Mouse (Mus musculus): ENCODE measurements around the gene Cd28.
"Not testable (repeated sequence)": the region's sequence is repeated elsewhere in the genome, so short reads cannot be mapped to it uniquely, and the experiment has no call there.

The Cd28 gene

DNA sequence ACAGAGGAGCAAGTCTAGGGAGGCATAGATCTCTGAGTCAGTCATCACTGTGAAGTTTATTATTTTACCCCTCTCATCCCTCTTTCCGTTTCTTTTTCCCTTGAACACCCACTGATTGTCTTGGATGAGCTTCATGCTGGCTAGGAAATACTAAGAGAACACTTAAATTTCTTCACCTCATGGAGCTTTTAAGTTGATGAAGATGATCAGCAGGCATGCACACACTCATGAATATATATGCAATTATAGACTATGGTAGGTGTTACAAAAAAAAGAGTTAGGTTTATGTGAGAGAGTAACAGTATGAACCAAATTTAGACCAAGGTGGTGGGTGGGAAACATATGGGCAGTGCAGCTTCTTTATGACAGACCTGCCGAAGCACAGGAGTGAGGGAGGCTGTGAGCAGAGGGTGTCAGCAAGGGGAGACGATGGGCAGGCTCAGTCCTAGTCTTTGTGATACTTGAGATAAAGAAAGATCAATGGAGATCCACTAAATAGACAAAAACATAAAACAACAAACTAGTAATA is 79.1 kb downstream of the Cd28 start:
- DNase-seq (ENCODE audit: low read depth in 1 of 2, low spot score in 2 of 2), result no peak

DNA sequence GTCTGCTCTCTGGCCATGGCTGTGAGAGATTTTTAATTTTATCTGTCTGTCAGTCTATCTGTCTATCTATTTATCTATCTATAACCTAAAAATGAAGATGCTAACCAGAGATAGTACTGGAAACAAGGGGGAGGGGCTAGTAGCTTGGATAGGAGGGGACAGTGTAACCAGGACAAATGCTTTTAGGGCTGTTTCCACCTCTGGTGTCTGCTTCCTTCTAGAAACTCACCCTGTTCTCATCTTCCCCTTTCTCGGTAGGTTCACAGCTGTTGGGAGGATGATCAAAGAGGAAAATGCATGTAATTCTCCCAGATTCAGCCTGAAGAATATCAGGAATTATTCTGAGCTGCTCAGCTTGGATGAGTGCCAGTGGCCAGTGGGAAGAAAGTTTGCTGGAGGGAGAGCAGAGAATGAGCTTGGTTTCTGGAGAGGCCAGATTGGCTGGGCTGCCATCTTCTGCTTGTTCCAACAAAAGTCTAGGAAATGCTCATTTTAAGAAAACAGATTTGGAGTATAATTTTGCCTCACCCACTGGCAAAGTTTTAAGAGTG is 83.3 kb downstream of the Cd28 start:
- DNase-seq (ENCODE audit: low read depth in 1 of 2, low spot score in 2 of 2), result no peak

GRCm38 (mm10) chr1:60801210-60801671 is 84.6 kb downstream of the Cd28 start:
- no peak for DNase-seq (ENCODE audit: low read depth in 1 of 2, low spot score in 2 of 2)

DNA sequence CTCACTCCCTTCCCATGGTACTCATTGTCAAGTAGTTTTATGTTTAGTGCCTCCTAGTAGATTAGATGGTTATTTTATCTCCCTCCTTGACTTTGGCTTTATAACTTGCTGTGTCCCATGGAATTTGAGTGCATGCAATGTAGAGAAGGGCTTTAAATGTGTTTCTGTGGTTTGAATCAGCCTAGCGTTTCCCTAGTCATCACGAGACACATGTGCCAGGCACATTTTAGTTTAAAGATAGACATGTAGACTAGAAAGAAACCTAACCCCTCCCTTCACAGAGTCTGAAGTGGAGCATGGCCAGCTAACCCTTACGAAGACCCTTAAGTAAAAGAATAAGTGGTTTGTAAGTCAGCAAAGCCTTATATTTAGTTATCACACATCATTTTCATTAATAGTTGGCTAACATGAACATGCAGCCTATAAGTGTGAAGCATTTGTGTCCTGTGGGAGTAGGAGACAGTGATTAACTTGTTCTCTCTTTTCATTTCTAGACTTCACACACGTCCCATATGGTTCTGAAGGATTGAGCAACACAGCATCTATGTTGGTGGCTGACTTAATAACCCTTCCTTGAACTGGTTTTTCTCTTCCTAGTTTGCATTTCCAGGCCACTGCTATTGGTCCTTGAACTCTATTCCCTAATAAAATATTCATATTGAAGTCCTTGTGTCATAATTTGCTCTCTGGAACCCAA is 86.7 kb downstream of the Cd28 start:
- DNase-seq (ENCODE audit: low read depth in 1 of 2, low spot score in 2 of 2), result no peak

DNA sequence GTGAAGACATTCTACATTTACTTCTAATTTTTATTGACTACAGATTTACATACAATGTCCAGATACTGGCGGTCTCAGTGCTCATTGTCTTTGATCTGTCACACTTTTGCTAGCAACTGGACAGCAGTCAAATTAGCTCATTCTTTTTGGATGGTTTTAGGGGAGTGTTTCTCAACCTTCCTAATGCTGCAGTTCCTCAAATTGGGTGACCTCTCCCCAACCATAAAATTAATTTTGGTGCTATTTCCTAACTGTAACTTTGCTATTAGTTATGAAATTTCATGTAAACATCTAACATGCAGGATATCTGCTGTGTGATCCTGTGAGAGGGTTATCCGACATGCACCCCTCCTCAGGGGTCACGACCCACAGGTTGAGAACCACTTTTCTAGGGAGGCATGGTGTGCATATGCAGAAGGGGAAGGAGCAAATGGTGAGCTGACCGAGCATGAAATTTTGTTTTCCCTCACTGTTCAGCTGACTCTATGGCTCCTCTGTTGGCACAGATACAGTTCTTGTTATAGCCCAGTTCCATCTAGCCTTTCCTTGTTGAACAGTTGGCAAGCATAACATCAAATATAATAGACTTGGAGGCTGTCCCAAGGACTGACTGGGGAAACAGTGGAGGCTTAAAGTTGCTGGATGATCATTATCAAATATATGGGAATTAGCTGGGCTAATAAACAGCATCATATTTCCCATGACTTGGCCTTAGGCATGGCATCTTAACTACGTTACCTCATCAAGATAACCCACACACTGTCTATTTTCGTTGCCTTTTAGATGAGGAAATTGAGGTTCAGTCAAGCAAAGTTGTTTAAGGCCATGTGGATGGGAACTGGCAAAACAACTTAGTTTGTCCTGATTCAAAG is 87.5 kb downstream of the Cd28 start:
- no peak for DNase-seq (ENCODE audit: low read depth in 1 of 2, low spot score in 2 of 2)

- DNase-seq (ENCODE audit: low read depth in 1 of 2, low spot score in 2 of 2), result no peak
These were observed 88.6 kb downstream of the Cd28 start for GRCm38 (mm10) chr1:60805178-60805577.

DNA sequence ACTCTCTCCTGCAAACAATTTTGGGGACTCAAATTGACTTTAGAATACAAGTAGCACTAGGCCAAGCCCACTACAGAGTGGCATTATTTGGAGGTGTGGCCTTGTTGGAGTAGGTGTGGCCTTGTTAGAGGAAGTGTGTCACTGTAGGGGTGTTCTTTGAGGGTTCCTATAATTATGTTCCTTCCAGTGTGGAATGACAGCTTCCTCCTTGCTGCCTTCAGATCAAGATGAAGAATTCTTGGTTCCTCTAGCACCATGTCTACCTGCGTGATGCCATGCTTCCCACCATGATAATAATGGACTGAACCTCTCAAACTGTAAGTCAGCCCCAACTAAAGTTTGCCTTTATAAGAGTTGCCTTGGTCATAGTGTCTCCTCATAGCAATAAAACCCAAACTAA is 91.1 kb downstream of the Cd28 start:
- DNase-seq (ENCODE audit: low read depth in 1 of 2, low spot score in 2 of 2), result no peak

DNA sequence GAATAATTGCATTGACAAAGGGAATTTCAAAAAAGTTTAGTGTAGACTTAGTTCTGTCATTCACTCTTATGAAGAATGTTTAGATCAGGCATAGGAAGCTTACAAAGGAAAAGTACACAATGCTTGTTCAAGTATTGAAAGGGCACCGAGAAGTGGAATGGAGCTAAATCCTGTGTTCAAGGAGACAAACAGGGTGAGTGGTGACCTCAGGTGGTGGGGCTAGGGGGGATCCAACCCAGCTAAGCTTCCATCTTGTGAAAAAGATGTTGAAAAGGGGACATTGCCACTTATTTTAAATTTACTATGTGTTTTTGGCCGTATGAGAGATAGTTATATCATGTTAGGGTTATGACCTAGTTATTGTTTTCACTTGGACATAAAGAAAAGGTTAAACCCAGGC is 91.9 kb downstream of the Cd28 start:
- DNase-seq (ENCODE audit: low read depth in 1 of 2, low spot score in 2 of 2), result no peak

- DNase-seq (ENCODE audit: low read depth in 1 of 2, low spot score in 2 of 2), result no peak
These were observed 92.6 kb downstream of the Cd28 start for GRCm38 (mm10) chr1:60809166-60809565.

GRCm38 (mm10) chr1:60810821-60811220 is 94.2 kb downstream of the Cd28 start:
- no peak for DNase-seq (ENCODE audit: low read depth in 1 of 2, low spot score in 2 of 2)

DNA sequence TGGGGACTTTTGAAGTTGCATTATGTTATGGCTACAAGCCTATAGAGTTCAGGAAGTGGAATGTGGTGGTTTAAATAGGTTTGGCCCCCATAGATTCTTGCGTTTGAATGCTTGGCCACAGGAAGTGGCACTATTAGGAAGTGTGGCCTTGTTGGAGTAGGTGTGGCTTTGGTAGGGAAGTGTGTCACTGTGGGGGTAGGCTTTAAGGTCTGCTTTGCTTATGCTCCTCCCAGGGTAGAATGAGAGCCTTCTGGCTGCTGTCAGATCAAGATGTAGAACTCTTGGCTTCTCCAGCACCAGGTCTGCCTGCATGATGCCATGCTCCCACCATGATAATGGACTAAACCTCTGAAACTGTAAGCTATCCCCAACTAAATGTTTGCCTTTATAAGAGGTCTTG is 95.4 kb downstream of the Cd28 start:
- DNase-seq (ENCODE audit: low read depth in 1 of 2, low spot score in 2 of 2), result no peak

- DNase-seq (ENCODE audit: low read depth in 1 of 2, low spot score in 2 of 2), result no peak
These were observed 96.8 kb downstream of the Cd28 start for GRCm38 (mm10) chr1:60813411-60813810.

GRCm38 (mm10) chr1:60815912-60816311 is 99.3 kb downstream of the Cd28 start:
- DNase-seq (ENCODE audit: low read depth in 1 of 2, low spot score in 2 of 2), result no peak

GRCm38 (mm10) chr1:60818491-60818890 is 101.9 kb downstream of the Cd28 start:
- not testable (repeated sequence) for DNase-seq (ENCODE audit: low read depth in 1 of 2, low spot score in 2 of 2)

DNA sequence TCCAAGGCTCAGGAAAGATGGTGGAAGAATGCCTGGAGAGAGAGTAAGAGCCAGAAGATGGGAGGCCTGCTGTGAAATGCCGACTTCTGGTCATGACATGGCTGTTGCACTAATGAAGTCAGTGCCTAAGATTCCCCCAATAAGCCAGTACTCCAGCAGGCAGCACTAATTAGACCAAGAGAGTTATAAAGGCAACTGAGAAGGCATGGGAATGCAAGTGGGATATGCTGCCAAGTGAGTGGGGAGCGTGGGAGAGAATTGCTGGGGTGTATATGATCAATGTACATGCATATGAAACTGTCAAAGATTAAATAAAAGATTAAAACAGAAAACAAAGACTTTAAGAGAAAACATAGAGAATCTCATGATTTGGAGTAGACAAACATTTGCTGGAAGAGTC is 103.4 kb downstream of the Cd28 start:
- DNase-seq (ENCODE audit: low read depth in 1 of 2, low spot score in 2 of 2), result no peak

DNA sequence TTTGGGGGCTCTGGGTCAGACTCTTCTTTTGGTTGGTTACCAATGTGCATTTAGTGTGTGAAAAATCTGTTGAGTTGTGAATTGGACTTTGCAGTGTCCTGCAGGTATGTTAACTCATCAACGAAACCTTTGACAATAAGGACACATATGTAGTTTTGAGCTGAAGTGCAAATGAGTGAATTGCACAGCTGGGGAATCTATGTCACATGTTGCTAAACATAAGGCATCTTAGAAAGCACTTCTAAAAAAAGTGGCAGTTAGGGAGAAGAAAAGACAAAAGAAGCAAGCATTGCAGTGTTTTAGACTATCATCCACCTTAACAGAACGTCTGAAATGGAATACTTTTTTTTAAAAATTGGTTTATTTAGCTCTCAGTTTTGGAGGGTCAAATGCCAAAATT is 104.4 kb downstream of the Cd28 start:
- no peak for DNase-seq (ENCODE audit: low read depth in 1 of 2, low spot score in 2 of 2)

DNA sequence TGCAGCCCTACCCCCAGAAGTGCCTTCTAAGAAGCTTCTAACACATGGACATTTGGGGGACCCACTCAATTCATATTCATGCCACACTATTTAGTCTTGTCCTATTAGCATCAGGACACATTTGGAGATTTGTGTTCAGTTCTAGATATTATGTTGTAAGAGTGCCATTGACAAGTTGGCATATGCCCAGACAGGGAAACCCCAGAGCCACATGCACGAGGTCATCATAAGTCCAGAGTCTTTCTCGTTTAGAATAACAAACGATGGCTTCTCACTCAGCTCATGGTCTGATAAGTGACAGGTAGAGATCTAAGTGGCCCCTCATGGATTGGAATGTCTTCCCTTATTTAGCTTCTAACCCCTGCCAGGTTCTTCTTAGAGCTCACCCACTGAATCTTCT is 105.0 kb downstream of the Cd28 start:
- no peak for DNase-seq (ENCODE audit: low read depth in 1 of 2, low spot score in 2 of 2)

All from monocyte, adult 2 months (primary cell).